ENCODE assay signal across 13 mouse cellular contexts in genomic region chr15:25632902-25633301, GRCm38 (mm10). TPM values are rescaled to one million over a fixed set of nuclear protein-coding genes. Genes with fewer than 3 reads are reported as not detected.
A peak's percentile ranks its signal among the peaks of the same experiment; 100 is the strongest.
DNase-seq lines count a peak whose midpoint lies in the region; ATAC-seq and TF ChIP-seq lines count a peak whose summit lies in the region.
"Had no signal": no experiment of that assay in that cellular context is flagged by ENCODE, and none has a peak within 500 bp of the region (broad histone marks: within the 10 kb centered on the region; RNA-seq: fewer than 3 reads in every experiment).

No protein-coding gene starts in this region.

- 70% methylated on average over 11 of the region's 11 CpGs for WGBS in kidney, embryonic 16.5 days
- WGBS in small intestine, adult 2 months, result 33% methylated on average over 11 of the region's 11 CpGs

- no peak for ATAC-seq in kidney, embryonic 16.5 days (ENCODE audit: low FRiP score, low TSS enrichment)
- ATAC-seq: activated CD4-positive, CD25-positive, alpha-beta regulatory T cell, adult 4 months had no signal

- no peak for TF ChIP-seq POLR2A in small intestine, adult 2 months (IDR thresholded peaks at IDR 0.05; ENCODE audit: low read depth, low read length)

- no peaks in the 10 kb centered on the region for H3K27me3 ChIP-seq in kidney, embryonic 16.5 days (ENCODE audit: insufficient read depth, low read length)
- no peaks in the 10 kb centered on the region for H3K27me3 ChIP-seq in small intestine, adult 2 months (ENCODE audit: control insufficient read depth, insufficient read depth, low read length)
- H3K27me3 ChIP-seq: CH12.LX; heart, embryonic 13.5 days; hindbrain, embryonic 15.5 days had no signal

- no peak overlapping the region for H3K4me3 ChIP-seq in kidney, embryonic 16.5 days (ENCODE audit: low read length)
- H3K4me3 ChIP-seq in small intestine, adult 2 months (ENCODE audit: low read depth, low read length), result peak overlapping the region; percentile 23; the same call in 1 of the 2 replicates
- H3K4me3 ChIP-seq: heart, embryonic 13.5 days; hindbrain, embryonic 15.5 days had no signal

- H3K4me2 ChIP-seq in kidney, embryonic 16.5 days (replicated peaks; ENCODE audit: low read depth, low read length), result no peak overlapping the region
- H3K4me2 ChIP-seq: heart, embryonic 13.5 days; hindbrain, embryonic 15.5 days had no signal

- peaks cover 5% of the 10 kb centered on the region for H3K36me3 ChIP-seq in kidney, embryonic 16.5 days (ENCODE audit: insufficient read depth, low read length)
- H3K36me3 ChIP-seq in small intestine, adult 2 months (ENCODE audit: control insufficient read depth, insufficient read depth, low read length), result no peaks in the 10 kb centered on the region
- H3K36me3 ChIP-seq: heart, embryonic 13.5 days; hindbrain, embryonic 15.5 days had no signal

- H3K9ac ChIP-seq in kidney, embryonic 16.5 days (replicated peaks; ENCODE audit: low read length), result no peak overlapping the region
- H3K9ac ChIP-seq: heart, embryonic 13.5 days; hindbrain, embryonic 15.5 days had no signal

- H3K4me1 ChIP-seq in kidney, embryonic 16.5 days (ENCODE audit: insufficient read depth, low read length), result peaks cover 77% of the 10 kb centered on the region
- H3K4me1 ChIP-seq in small intestine, adult 2 months (ENCODE audit: control insufficient read depth, insufficient read depth, insufficient read length, low read length), result peaks cover 32% of the 10 kb centered on the region

- H3K27ac ChIP-seq in kidney, embryonic 16.5 days (ENCODE audit: low read length), result no peak overlapping the region
- peak overlapping the region; percentile 73 for H3K27ac ChIP-seq in small intestine, adult 2 months (ENCODE audit: insufficient read depth, low read depth, low read length)
- H3K27ac ChIP-seq: heart, embryonic 13.5 days; hindbrain, embryonic 15.5 days had no signal

- peak; percentile 60 for DNase-seq in kidney, adult 18-20 months
- DNase-seq in adrenal gland, postnatal 36 days, result peak; percentile 23 to 42
- peak; percentile 58 for DNase-seq in kidney, postnatal 10 days
- no peak for DNase-seq in cerebellum, adult 8-10 months
- no peak for DNase-seq in spleen, postnatal 14 days (ENCODE audit: low spot score in 2 of 2)
- DNase-seq: lung, postnatal 10 days; thymus, postnatal 4 days had no signal

- no peak; the same call in 1 of the 2 replicates for TF ChIP-seq CTCF in small intestine, adult 2 months (IDR thresholded peaks at IDR 0.05; ENCODE audit: extremely low read depth, insufficient read length, insufficient replicate concordance, low read depth, low read length)

- H3K9me3 ChIP-seq in kidney, embryonic 16.5 days (ENCODE audit: low read length), result no peaks in the 10 kb centered on the region
- H3K9me3 ChIP-seq: heart, embryonic 13.5 days; hindbrain, embryonic 15.5 days had no signal

RNA-seq across cellular contexts. Expression of gene Myo10, which starts 10.6 kb away (rescaled TPM):
- polyA plus RNA-seq in kidney, embryonic 16.5 days (2015; fragmentation: Nextera tagmentation; extraction: Ambion mirVana), result 33.2 and 37.7 TPM in 2 replicates
- 100 to 1,000 TPM in 1 of 2 experiments, 10 to 100 TPM in 1; 83.3 to 141 TPM for total RNA-seq in adrenal gland, postnatal 36 days (2021)
- 14.1 and 20.8 TPM in 2 replicates for polyA plus RNA-seq in small intestine, adult 2 months (2012; rRNA removed)

Comparison
In these comparisons a context has a peak if more than half of its experiments do, and no peak if none do; other contexts are left out.
1. DNase-seq: peak in kidney, adult 18-20 months (single experiment), adrenal gland, postnatal 36 days (2 of 2) and kidney, postnatal 10 days (single experiment); none in cerebellum, adult 8-10 months (single experiment) and spleen, postnatal 14 days (0 of 2).